Mouse (Mus musculus) G1E (cell line): Measurements from ENCODE around the gene Nanos3. TPM values are rescaled to one million over a fixed set of nuclear protein-coding genes. Genes with fewer than 3 reads are reported as not detected.

Experiments used
- ATAC-seq: 2 replicates; pipeline ENCODE4 v1.8.0; 2016; ENCODE audit warnings: mild to moderate bottlenecking; ENCODE audit not compliant: insufficient number of reproducible peaks, poor library complexity, low FRiP score, severe bottlenecking; ENCODE audit errors: extremely low read depth
- DNase-seq: peaks from one replicate; pipeline ENCODE4 v3.0.0; 2012; ENCODE audit warnings: low spot score
- H3K27me3 ChIP-seq: 2 replicates; pipeline ENCODE4 v1.6.1; 2012; ENCODE audit warnings: mild to moderate bottlenecking, low read length, inconsistent platforms; ENCODE audit not compliant: insufficient read depth
- H3K36me3 ChIP-seq: replicated peaks from 2 replicates; pipeline ENCODE3; 2012; ENCODE audit warnings: mild to moderate bottlenecking, inconsistent platforms
- H3K4me1 ChIP-seq: 2 replicates; pipeline ENCODE4 v1.6.1; 2012; ENCODE audit warnings: low read depth, low read length, inconsistent platforms, mixed read lengths; ENCODE audit not compliant: insufficient read depth
- H3K4me3 ChIP-seq: 2 replicates; pipeline ENCODE4 v1.5.1; 2012; ENCODE audit warnings: low read depth, mild to moderate bottlenecking, inconsistent platforms, low read length, moderate library complexity, mixed read lengths
- H3K9me3 ChIP-seq: replicated peaks from 2 replicates; pipeline ENCODE4 v1.6.1; 2012; ENCODE audit warnings: inconsistent platforms
- CTCF ChIP-seq: IDR thresholded peaks from 2 replicates; pipeline ENCODE4 v1.5.1; 2012; ENCODE audit warnings: low read depth, low read length, inconsistent platforms, mixed read lengths
- GATA1 ChIP-seq: IDR thresholded peaks from 2 replicates; pipeline ENCODE4 v1.6.1; 2012; ENCODE audit warnings: borderline replicate concordance, low read length, inconsistent platforms, mixed read lengths
- GATA2 ChIP-seq: IDR thresholded peaks from 2 replicates; pipeline ENCODE4 v1.6.1; 2012; ENCODE audit warnings: low read depth, low read length, inconsistent platforms, borderline replicate concordance
- POLR2AphosphoS5 ChIP-seq: IDR thresholded peaks from 2 replicates; pipeline ENCODE4 v1.6.1; 2012; ENCODE audit warnings: low read depth, low read length, inconsistent platforms; ENCODE audit not compliant: insufficient replicate concordance
- TAL1 ChIP-seq: conservative IDR thresholded peaks from 2 replicates; pipeline ENCODE4 v1.6.1; 2012; ENCODE audit warnings: low read depth, low read length, inconsistent platforms, mixed read lengths
- polyA plus RNA-seq: library from polyadenylated mRNA; stranded (reverse); fragments of >175 nt; gene quantifications from 2 replicates; pipeline ENCODE4 v1.2.3, GENCODE M21; 2012
- total RNA-seq, 2 experiments: library from RNA; stranded (forward) in 1 of 2; stranded (reverse) in 1 of 2; fragments of 200-1000 nt in 1 of 2; fragments of >200 nt in 1 of 2; fragmentation: Nextera tagmentation in 1 of 2; gene quantifications; 2 replicates each; pipeline ENCODE4 v1.2.3; 2014 to 2017

The Nanos3 gene
- total and polyA plus RNA-seq, 3 experiments, result not detected

- ATAC-seq (no peak), DNase-seq (peak; percentile 62)
- peak overlapping the region; percentile 74 for H3K4me3 ChIP-seq
- peaks cover 8% of the 10 kb centered on the region for H3K36me3 ChIP-seq
- no peaks in the 10 kb centered on the region for H3K27me3 ChIP-seq
- H3K4me1 ChIP-seq, result peaks cover 64% of the 10 kb centered on the region
- TF ChIP-seq POLR2AphosphoS5 (no peak), GATA1 (no peak), TAL1 (no peak), GATA2 (no peak), CTCF (no peak)
- no peaks in the 10 kb centered on the region for H3K9me3 ChIP-seq
Measured at GRCm38 (mm10) chr8:84197141-84197921, 12.3 kb upstream of the Nanos3 start.

- ATAC-seq (no peak), DNase-seq (no peak)
- H3K4me1 ChIP-seq, result peaks cover 49% of the 10 kb centered on the region
- H3K9me3 ChIP-seq, result no peaks in the 10 kb centered on the region
- no peaks in the 10 kb centered on the region for H3K36me3 ChIP-seq
- no peaks in the 10 kb centered on the region for H3K27me3 ChIP-seq
- H3K4me3 ChIP-seq, result no peak overlapping the region
- TF ChIP-seq GATA1 (no peak), GATA2 (no peak), POLR2AphosphoS5 (no peak), TAL1 (no peak), CTCF (no peak)
Measured at GRCm38 (mm10) chr8:84194224-84194743, 9.3 kb upstream of the Nanos3 start.

GRCm38 (mm10) chr8:84193566-84193965, 8.5 kb upstream of the Nanos3 start:
- TF ChIP-seq CTCF (0 out of 2 replicates have a peak, but pooled peaks have one; percentile 20), GATA1 (no peak)
- no peak for DNase-seq
- Histone ChIP-seq H3K4me3 (no peak overlapping the region), H3K36me3 (no peaks in the 10 kb centered on the region), H3K4me1 (peaks cover 45% of the 10 kb centered on the region), H3K27me3 (peaks cover 4% of the 10 kb centered on the region; the same call in 1 of the 2 replicates), H3K9me3 (no peaks in the 10 kb centered on the region)
- no peak for ATAC-seq

DNA sequence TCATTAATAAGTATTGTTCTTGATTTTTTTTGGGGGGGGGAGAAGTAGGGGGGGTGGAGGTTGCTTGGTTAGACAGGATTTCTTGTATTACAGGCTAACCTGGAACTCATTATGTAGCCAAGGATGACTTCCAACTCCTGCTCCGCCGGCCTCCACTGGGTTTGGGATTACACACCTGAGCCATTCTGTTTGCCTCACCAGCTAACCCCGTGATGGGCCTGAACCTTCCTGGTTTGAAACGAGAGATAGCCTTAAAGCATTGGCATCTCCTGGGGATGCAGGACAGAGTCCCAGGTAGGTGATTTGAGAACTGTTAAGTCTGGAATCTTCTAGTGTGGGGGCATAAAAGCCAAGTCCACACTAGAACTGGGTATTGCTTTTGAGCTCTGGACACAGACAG, 8.1 kb upstream of the Nanos3 start:
- H3K9me3 ChIP-seq, result no peaks in the 10 kb centered on the region
- H3K36me3 ChIP-seq, result no peaks in the 10 kb centered on the region
- no peak overlapping the region for H3K4me3 ChIP-seq
- no peak for ATAC-seq
- peaks cover 43% of the 10 kb centered on the region for H3K4me1 ChIP-seq
- TF ChIP-seq POLR2AphosphoS5 (no peak), CTCF (no peak), GATA1 (no peak), TAL1 (no peak), GATA2 (no peak)
- no peak for DNase-seq
- peaks cover 4% of the 10 kb centered on the region; the same call in 1 of the 2 replicates for H3K27me3 ChIP-seq

GRCm38 (mm10) chr8:84192555-84192954, 7.5 kb upstream of the Nanos3 start:
- H3K4me1 ChIP-seq, result peaks cover 37% of the 10 kb centered on the region
- ATAC-seq (no peak), DNase-seq (peak; percentile 70)
- H3K27me3 ChIP-seq, result peaks cover 4% of the 10 kb centered on the region; the same call in 1 of the 2 replicates
- no peaks in the 10 kb centered on the region for H3K36me3 ChIP-seq
- H3K4me3 ChIP-seq, result peak overlapping the region; percentile 70
- no peaks in the 10 kb centered on the region for H3K9me3 ChIP-seq
- TF ChIP-seq CTCF (no peak), POLR2AphosphoS5 (no peak), GATA1 (no peak), TAL1 (no peak), GATA2 (no peak)

DNA sequence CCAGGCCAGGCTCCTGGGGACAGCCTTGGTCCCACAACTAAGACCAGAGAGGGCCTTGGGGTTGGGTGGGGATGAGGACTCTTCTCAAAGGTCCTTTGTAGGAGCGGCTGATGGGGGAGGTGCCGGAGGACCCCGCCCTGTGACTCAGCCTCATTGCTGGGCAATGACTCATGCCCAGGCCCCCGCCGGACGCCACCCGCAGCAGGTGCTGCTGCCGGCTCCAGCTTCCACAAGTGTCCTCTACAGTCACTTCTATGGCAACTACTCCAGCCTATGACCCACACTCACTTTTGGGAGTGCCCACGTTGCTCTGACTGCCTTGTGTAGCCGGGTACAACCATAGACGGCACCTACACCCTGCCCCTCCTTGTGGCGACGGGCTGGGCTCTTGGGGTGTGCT, 7.0 kb upstream of the Nanos3 start:
- H3K9me3 ChIP-seq, result no peaks in the 10 kb centered on the region
- H3K4me1 ChIP-seq, result peaks cover 38% of the 10 kb centered on the region
- peaks cover 4% of the 10 kb centered on the region; the same call in 1 of the 2 replicates for H3K27me3 ChIP-seq
- ATAC-seq (peak; percentile 92), DNase-seq (peak; percentile 79)
- TF ChIP-seq GATA1, result no peak
- TF ChIP-seq GATA2, result no peak
- no peak for TF ChIP-seq TAL1
- no peak for TF ChIP-seq POLR2AphosphoS5
- no peak for TF ChIP-seq CTCF
- H3K4me3 ChIP-seq, result peak overlapping the region; percentile 70
- H3K36me3 ChIP-seq, result no peaks in the 10 kb centered on the region
